Mouse (Mus musculus): Measurements from ENCODE around the gene Eml6. TPM values are rescaled to one million over a fixed set of nuclear protein-coding genes. Genes with fewer than 3 reads are reported as not detected.

Gene Eml6
- polyA plus RNA-seq, 1 experiment: 0.70 TPM

GRCm38 (mm10) chr11:29815670-29816069, 210.2 kb downstream of the Eml6 start:
- H3K36me3 ChIP-seq (ENCODE audit: control insufficient read depth, insufficient read depth, low read length, poor library complexity, severe bottlenecking): no peaks in the 10 kb centered on the region
- no peak overlapping the region for H3K27ac ChIP-seq (ENCODE audit: insufficient read depth, low read length)
- H3K27me3 ChIP-seq (ENCODE audit: control insufficient read depth, insufficient read depth, low read length, poor library complexity, severe bottlenecking): no peaks in the 10 kb centered on the region; the same call in 1 of the 2 replicates
- H3K9ac ChIP-seq (ENCODE audit: low read depth, poor library complexity, severe bottlenecking): no peak overlapping the region
- no peak overlapping the region for H3K4me3 ChIP-seq (ENCODE audit: low read depth, low read length)
- no peaks in the 10 kb centered on the region for H3K9me3 ChIP-seq (replicated peaks; ENCODE audit: control insufficient read depth, insufficient read depth, low read length, poor library complexity, severe bottlenecking)
- no peaks in the 10 kb centered on the region for H3K4me1 ChIP-seq (ENCODE audit: control insufficient read depth, insufficient read depth, low read length)
- TF ChIP-seq POLR2A (IDR thresholded peaks at IDR 0.05; ENCODE audit: insufficient read depth, low read length) (no peak), CTCF (IDR thresholded peaks at IDR 0.05; ENCODE audit: low read depth, low read length) (no peak), EP300 (IDR thresholded peaks at IDR 0.05; ENCODE audit: insufficient read depth, low read depth, low read length) (no peak)

- no peak for TF ChIP-seq EP300 (IDR thresholded peaks at IDR 0.05; ENCODE audit: insufficient read depth, low read depth, low read length)
- TF ChIP-seq CTCF (IDR thresholded peaks at IDR 0.05; ENCODE audit: low read depth, low read length): no peak
- no peak for TF ChIP-seq POLR2A (IDR thresholded peaks at IDR 0.05; ENCODE audit: insufficient read depth, low read length)
- Histone ChIP-seq H3K27me3 (ENCODE audit: control insufficient read depth, insufficient read depth, low read length, poor library complexity, severe bottlenecking) (no peaks in the 10 kb centered on the region; the same call in 1 of the 2 replicates), H3K4me3 (ENCODE audit: low read depth, low read length) (no peak overlapping the region), H3K36me3 (ENCODE audit: control insufficient read depth, insufficient read depth, low read length, poor library complexity, severe bottlenecking) (no peaks in the 10 kb centered on the region), H3K27ac (ENCODE audit: insufficient read depth, low read length) (no peak overlapping the region), H3K9me3 (replicated peaks; ENCODE audit: control insufficient read depth, insufficient read depth, low read length, poor library complexity, severe bottlenecking) (no peaks in the 10 kb centered on the region), H3K9ac (ENCODE audit: low read depth, poor library complexity, severe bottlenecking) (no peak overlapping the region), H3K4me1 (ENCODE audit: control insufficient read depth, insufficient read depth, low read length) (no peaks in the 10 kb centered on the region)
Observed at GRCm38 (mm10) chr11:29815261-29815660, 210.6 kb downstream of the Eml6 start.

- no peaks in the 10 kb centered on the region for H3K36me3 ChIP-seq (ENCODE audit: control insufficient read depth, insufficient read depth, low read length, poor library complexity, severe bottlenecking)
- no peak overlapping the region for H3K4me3 ChIP-seq (ENCODE audit: low read depth, low read length)
- H3K27ac ChIP-seq (ENCODE audit: insufficient read depth, low read length): no peak overlapping the region
- no peaks in the 10 kb centered on the region for H3K9me3 ChIP-seq (replicated peaks; ENCODE audit: control insufficient read depth, insufficient read depth, low read length, poor library complexity, severe bottlenecking)
- no peak overlapping the region for H3K9ac ChIP-seq (ENCODE audit: low read depth, poor library complexity, severe bottlenecking)
- H3K27me3 ChIP-seq (ENCODE audit: control insufficient read depth, insufficient read depth, low read length, poor library complexity, severe bottlenecking): no peaks in the 10 kb centered on the region; the same call in 1 of the 2 replicates
- TF ChIP-seq CTCF (IDR thresholded peaks at IDR 0.05; ENCODE audit: low read depth, low read length) (no peak), EP300 (IDR thresholded peaks at IDR 0.05; ENCODE audit: insufficient read depth, low read depth, low read length) (no peak), POLR2A (IDR thresholded peaks at IDR 0.05; ENCODE audit: insufficient read depth, low read length) (no peak)
- no peaks in the 10 kb centered on the region for H3K4me1 ChIP-seq (ENCODE audit: control insufficient read depth, insufficient read depth, low read length)
Observed at GRCm38 (mm10) chr11:29813267-29813666, 212.6 kb downstream of the Eml6 start.

GRCm38 (mm10) chr11:29812475-29812874, 213.4 kb downstream of the Eml6 start:
- Histone ChIP-seq H3K36me3 (ENCODE audit: control insufficient read depth, insufficient read depth, low read length, poor library complexity, severe bottlenecking) (no peaks in the 10 kb centered on the region), H3K9me3 (replicated peaks; ENCODE audit: control insufficient read depth, insufficient read depth, low read length, poor library complexity, severe bottlenecking) (no peaks in the 10 kb centered on the region), H3K27me3 (ENCODE audit: control insufficient read depth, insufficient read depth, low read length, poor library complexity, severe bottlenecking) (no peaks in the 10 kb centered on the region; the same call in 1 of the 2 replicates), H3K27ac (ENCODE audit: insufficient read depth, low read length) (no peak overlapping the region), H3K4me3 (ENCODE audit: low read depth, low read length) (no peak overlapping the region), H3K9ac (ENCODE audit: low read depth, poor library complexity, severe bottlenecking) (no peak overlapping the region), H3K4me1 (ENCODE audit: control insufficient read depth, insufficient read depth, low read length) (no peaks in the 10 kb centered on the region)
- TF ChIP-seq EP300 (IDR thresholded peaks at IDR 0.05; ENCODE audit: insufficient read depth, low read depth, low read length) (no peak), CTCF (IDR thresholded peaks at IDR 0.05; ENCODE audit: low read depth, low read length) (peak; percentile 2), POLR2A (IDR thresholded peaks at IDR 0.05; ENCODE audit: insufficient read depth, low read length) (no peak)

GRCm38 (mm10) chr11:29810324-29810723, 215.5 kb downstream of the Eml6 start:
- Histone ChIP-seq H3K9me3 (replicated peaks; ENCODE audit: control insufficient read depth, insufficient read depth, low read length, poor library complexity, severe bottlenecking) (no peaks in the 10 kb centered on the region), H3K27me3 (ENCODE audit: control insufficient read depth, insufficient read depth, low read length, poor library complexity, severe bottlenecking) (no peaks in the 10 kb centered on the region), H3K4me3 (ENCODE audit: low read depth, low read length) (no peak overlapping the region), H3K36me3 (ENCODE audit: control insufficient read depth, insufficient read depth, low read length, poor library complexity, severe bottlenecking) (no peaks in the 10 kb centered on the region), H3K4me1 (ENCODE audit: control insufficient read depth, insufficient read depth, low read length) (no peaks in the 10 kb centered on the region), H3K9ac (ENCODE audit: low read depth, poor library complexity, severe bottlenecking) (no peak overlapping the region), H3K27ac (ENCODE audit: insufficient read depth, low read length) (no peak overlapping the region)
- TF ChIP-seq EP300 (IDR thresholded peaks at IDR 0.05; ENCODE audit: insufficient read depth, low read depth, low read length): no peak
- no peak for TF ChIP-seq CTCF (IDR thresholded peaks at IDR 0.05; ENCODE audit: low read depth, low read length)
- TF ChIP-seq POLR2A (IDR thresholded peaks at IDR 0.05; ENCODE audit: insufficient read depth, low read length): no peak

- no peaks in the 10 kb centered on the region for H3K4me1 ChIP-seq (ENCODE audit: control insufficient read depth, insufficient read depth, low read length)
- H3K4me3 ChIP-seq (ENCODE audit: low read depth, low read length): no peak overlapping the region
- no peaks in the 10 kb centered on the region for H3K36me3 ChIP-seq (ENCODE audit: control insufficient read depth, insufficient read depth, low read length, poor library complexity, severe bottlenecking)
- H3K27ac ChIP-seq (ENCODE audit: insufficient read depth, low read length): no peak overlapping the region
- TF ChIP-seq EP300 (IDR thresholded peaks at IDR 0.05; ENCODE audit: insufficient read depth, low read depth, low read length): no peak
- TF ChIP-seq POLR2A (IDR thresholded peaks at IDR 0.05; ENCODE audit: insufficient read depth, low read length): no peak
- TF ChIP-seq CTCF (IDR thresholded peaks at IDR 0.05; ENCODE audit: low read depth, low read length): no peak
- H3K27me3 ChIP-seq (ENCODE audit: control insufficient read depth, insufficient read depth, low read length, poor library complexity, severe bottlenecking): no peaks in the 10 kb centered on the region
- no peak overlapping the region for H3K9ac ChIP-seq (ENCODE audit: low read depth, poor library complexity, severe bottlenecking)
- no peaks in the 10 kb centered on the region for H3K9me3 ChIP-seq (replicated peaks; ENCODE audit: control insufficient read depth, insufficient read depth, low read length, poor library complexity, severe bottlenecking)
Observed at GRCm38 (mm10) chr11:29808981-29809589, 216.7 kb downstream of the Eml6 start.

All from ES-Bruce4 (cell line).